Mouse (Mus musculus) lung, embryonic 16.5 days (tissue): Measurements from ENCODE around the gene Zranb1. TPM values are rescaled to one million over a fixed set of nuclear protein-coding genes. Genes with fewer than 3 reads are reported as not detected.

Experiments
- ATAC-seq: fragments of 200-750 bp; cut with Nextera tagmentation; 2 replicates; pipeline ENCODE4 v1.8.0; 2017; ENCODE audit warnings: low read depth, mild to moderate bottlenecking, moderate library complexity
- H3K27ac ChIP-seq: fragments of 300-500 bp; sonication (generic); 2 replicates; pipeline ENCODE4 v1.5.1; 2014; ENCODE audit warnings: mild to moderate bottlenecking, control low read depth, low read length
- H3K27me3 ChIP-seq: fragments of 300-500 bp; sonication (generic); 2 replicates; pipeline ENCODE4 v1.6.1; 2014; ENCODE audit warnings: low read depth, low read length, mixed read lengths; ENCODE audit not compliant: control insufficient read depth, insufficient read depth
- H3K36me3 ChIP-seq: fragments of 300-500 bp; sonication (generic); 2 replicates; pipeline ENCODE4 v1.6.1; 2014; ENCODE audit warnings: low read length; ENCODE audit not compliant: control insufficient read depth, insufficient read depth
- H3K4me1 ChIP-seq: fragments of 300-500 bp; sonication (generic); replicated peaks from 2 replicates; pipeline ENCODE4 v1.6.1; 2014; ENCODE audit warnings: low read length, mixed read lengths; ENCODE audit not compliant: control insufficient read depth, insufficient read depth
- H3K4me2 ChIP-seq: fragments of 300-500 bp; sonication (generic); 2 replicates; pipeline ENCODE4 v1.6.1; 2014; ENCODE audit warnings: low read depth, low read length, control low read depth
- H3K4me3 ChIP-seq: fragments of 300-500 bp; sonication (generic); 2 replicates; pipeline ENCODE4 v1.5.1; 2014; ENCODE audit warnings: mild to moderate bottlenecking, low read length, control low read depth
- H3K9ac ChIP-seq: fragments of 300-500 bp; sonication (generic); 2 replicates; pipeline ENCODE4 v1.6.1; 2014; ENCODE audit warnings: low read length, control low read depth
- H3K9me3 ChIP-seq: fragments of 300-500 bp; sonication (generic); 2 replicates; pipeline ENCODE4 v1.6.1; 2016; ENCODE audit warnings: low read length; ENCODE audit not compliant: control insufficient read depth
- WGBS: fragments of 180-500 bp; shearing (Covaris S2); extraction: QIAGEN DNeasy Blood & Tissue Kit; methylation state at CpG from one replicate; pipeline ENCODE4 v1.1.7; 2014; 5-methylcytosine and 5-hydroxymethylcytosine counted together
- polyA plus RNA-seq: library from polyadenylated mRNA; unstranded; fragments of >200 nt; fragmentation: Nextera tagmentation; extraction: Ambion mirVana; gene quantifications from 2 replicates; pipeline ENCODE4 v1.2.1, GENCODE M21; 2015

Gene Zranb1
- polyA plus RNA-seq, 1 experiment from 2014 or later = 8.6 TPM

DNA sequence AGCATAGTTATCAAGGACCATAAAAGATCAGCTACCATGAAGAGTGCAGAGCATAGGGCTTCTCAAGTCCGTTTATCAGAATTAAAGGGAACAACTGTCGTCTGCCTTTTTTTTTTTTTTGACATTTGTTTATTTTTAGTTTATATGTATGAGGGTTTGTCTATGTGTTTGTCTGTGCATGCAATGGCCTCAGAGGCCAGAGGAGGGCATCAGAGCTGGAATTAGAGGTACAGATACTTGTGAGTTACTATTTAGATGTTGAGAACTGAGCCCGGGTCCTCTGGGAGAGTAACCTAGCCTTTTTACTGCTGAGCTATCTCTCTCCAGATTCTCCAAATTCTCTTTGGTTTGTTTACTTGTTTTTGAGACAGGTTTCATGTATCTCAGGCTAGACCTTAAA lies 27.1 kb upstream of the Zranb1 start:
- WGBS = 63% methylated on average over 3 of the region's 3 CpGs
- H3K36me3 ChIP-seq = no peaks in the 10 kb centered on the region
- no peaks in the 10 kb centered on the region for H3K4me1 ChIP-seq
- H3K27ac ChIP-seq = no peak overlapping the region
- H3K4me2 ChIP-seq = no peak overlapping the region
- ATAC-seq = no peak
- no peak overlapping the region for H3K9ac ChIP-seq
- no peak overlapping the region for H3K4me3 ChIP-seq
- no peaks in the 10 kb centered on the region for H3K27me3 ChIP-seq
- H3K9me3 ChIP-seq = peaks cover 3% of the 10 kb centered on the region; the same call in 1 of the 2 replicates

GRCm38 (mm10) chr7:132921971-132922370 lies 9.0 kb upstream of the Zranb1 start:
- 0 out of 2 replicates have a peak, but pooled peaks cover 4% of the 10 kb centered on the region for H3K9me3 ChIP-seq

DNA sequence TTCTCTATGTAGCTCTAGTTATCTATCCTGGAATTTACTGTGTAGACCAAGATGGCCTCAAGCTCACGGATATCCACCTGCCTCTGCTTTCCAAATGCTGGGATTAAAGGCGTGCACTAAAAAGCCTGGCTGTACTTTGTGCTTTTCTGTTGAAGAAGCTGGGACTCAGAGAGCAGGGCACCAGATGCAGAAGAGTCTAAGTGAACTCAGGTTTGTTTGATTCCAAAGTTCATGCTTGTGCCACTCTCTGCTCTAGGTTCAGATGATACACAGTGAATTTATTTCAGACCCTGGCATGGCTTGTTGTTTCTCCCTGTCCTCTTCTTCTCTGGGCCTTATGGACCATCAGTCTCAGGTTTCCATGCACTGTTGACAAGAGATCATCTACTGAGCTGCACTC lies 5.7 kb upstream of the Zranb1 start:
- Histone ChIP-seq H3K4me3 (no peak overlapping the region), H3K9me3 (no peaks in the 10 kb centered on the region), H3K36me3 (no peaks in the 10 kb centered on the region), H3K27ac (no peak overlapping the region), H3K4me2 (no peak overlapping the region), H3K9ac (no peak overlapping the region), H3K4me1 (no peaks in the 10 kb centered on the region), H3K27me3 (no peaks in the 10 kb centered on the region)
- WGBS = 78% methylated on average over 2 of the region's 2 CpGs
- no peak for ATAC-seq

More at GRCm38 (mm10) chr7:132921971-132922370, 9.0 kb upstream of the Zranb1 start:
- H3K4me2 ChIP-seq = no peak overlapping the region
- no peak overlapping the region for H3K9ac ChIP-seq
- H3K4me1 ChIP-seq = no peaks in the 10 kb centered on the region
- no peaks in the 10 kb centered on the region for H3K36me3 ChIP-seq
- 30% methylated on average over 3 of the region's 3 CpGs for WGBS
- H3K27ac ChIP-seq = no peak overlapping the region
- no peak for ATAC-seq
- no peaks in the 10 kb centered on the region for H3K27me3 ChIP-seq
- no peak overlapping the region for H3K4me3 ChIP-seq

GRCm38 (mm10) chr7:132927201-132927600 lies 3.7 kb upstream of the Zranb1 start:
- no peaks in the 10 kb centered on the region for H3K27me3 ChIP-seq
- ATAC-seq = no peak
- no peak overlapping the region for H3K9ac ChIP-seq
- H3K4me3 ChIP-seq = no peak overlapping the region
- 49% methylated on average over 3 of the region's 3 CpGs for WGBS
- H3K4me2 ChIP-seq = no peak overlapping the region
- no peaks in the 10 kb centered on the region for H3K9me3 ChIP-seq
- no peak overlapping the region for H3K27ac ChIP-seq
- H3K4me1 ChIP-seq = peaks cover 1% of the 10 kb centered on the region; the same call in 1 of the 2 replicates
- H3K36me3 ChIP-seq = no peaks in the 10 kb centered on the region

- Histone ChIP-seq H3K27ac (no peak overlapping the region), H3K4me3 (peak overlapping the region; percentile 95), H3K9me3 (no peaks in the 10 kb centered on the region), H3K4me1 (peaks cover 9% of the 10 kb centered on the region), H3K4me2 (peak overlapping the region; percentile 57), H3K27me3 (no peaks in the 10 kb centered on the region), H3K9ac (peak overlapping the region; percentile 81), H3K36me3 (no peaks in the 10 kb centered on the region)
- no peak for ATAC-seq
- WGBS = 76% methylated on average over 5 of the region's 5 CpGs
Measured at GRCm38 (mm10) chr7:132930055-132930454, 887 bp upstream of the Zranb1 start.

DNA sequence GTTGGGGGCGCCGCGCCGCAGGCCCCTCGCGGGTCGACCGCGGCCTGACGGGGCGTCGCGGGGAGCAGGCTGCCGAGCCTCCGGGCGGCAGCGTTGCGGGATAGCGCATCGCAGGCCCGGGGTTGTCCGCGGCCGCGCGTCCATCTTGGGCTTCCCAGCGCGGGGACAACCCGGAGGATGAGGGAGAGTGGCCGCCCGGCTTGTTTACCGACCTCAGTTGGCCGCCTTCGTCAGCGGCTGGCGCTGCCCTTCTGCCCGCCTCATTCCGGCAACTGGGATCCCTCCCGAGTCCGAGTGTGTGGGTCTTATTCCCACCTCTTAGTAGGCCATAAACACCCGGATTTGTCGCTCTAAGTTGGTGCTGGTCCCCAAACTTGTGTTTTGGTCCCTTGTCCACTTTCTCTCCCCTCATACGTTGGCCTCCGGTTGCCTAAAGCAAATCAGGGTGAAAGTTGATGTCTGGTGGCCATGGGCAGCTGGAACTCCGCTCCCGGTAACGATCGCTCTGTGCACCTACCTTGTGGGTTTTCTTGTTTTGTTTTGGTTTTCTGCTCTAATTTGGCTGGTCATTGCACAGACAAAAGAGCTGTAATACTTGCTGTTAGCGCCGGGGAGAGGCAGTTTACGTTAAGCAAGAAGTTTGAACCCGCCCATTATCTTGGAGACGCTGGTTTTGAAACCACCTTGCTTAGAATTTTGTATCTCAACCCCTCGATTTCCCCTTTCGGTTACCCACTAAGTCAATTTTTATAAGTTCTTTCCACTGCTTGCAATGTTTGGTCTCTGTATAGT lies 814 bp downstream of the Zranb1 start:
- no peaks in the 10 kb centered on the region for H3K27me3 ChIP-seq
- ATAC-seq = peak; percentile 44
- peak overlapping the region; percentile 95 for H3K9ac ChIP-seq
- peak overlapping the region; percentile 98 for H3K27ac ChIP-seq
- peaks cover 9% of the 10 kb centered on the region for H3K4me1 ChIP-seq
- H3K4me2 ChIP-seq = peak overlapping the region; percentile 76
- no peaks in the 10 kb centered on the region for H3K9me3 ChIP-seq
- peak overlapping the region; percentile 95 for H3K4me3 ChIP-seq
- no peaks in the 10 kb centered on the region for H3K36me3 ChIP-seq
- under 1% methylated on average over 43 of the region's 55 CpGs for WGBS

DNA sequence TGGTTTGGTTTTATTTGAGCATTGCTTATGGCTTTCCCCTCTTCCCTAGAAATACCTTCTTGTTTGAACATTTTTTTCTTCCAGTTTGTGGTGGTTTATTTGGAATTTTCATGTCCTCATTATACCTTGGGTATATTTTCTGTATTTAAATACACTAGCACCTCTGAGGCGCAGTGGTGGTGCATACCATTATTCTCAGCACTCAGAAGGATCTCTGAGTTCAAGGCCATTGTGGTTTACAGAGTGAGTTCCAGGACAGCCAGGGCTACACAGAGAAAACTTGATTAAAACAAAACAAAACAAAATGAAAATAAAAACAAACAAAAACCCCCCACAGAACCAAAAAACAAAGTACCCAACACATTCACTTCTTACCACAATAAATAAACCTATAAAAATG lies 2.4 kb downstream of the Zranb1 start:
- H3K27ac ChIP-seq = no peak overlapping the region
- H3K4me3 ChIP-seq = no peak overlapping the region
- no peak for ATAC-seq
- H3K4me2 ChIP-seq = no peak overlapping the region
- whole genome bisulfite sequencing = 90% methylated on average over 1 of the region's 1 CpGs
- H3K36me3 ChIP-seq = no peaks in the 10 kb centered on the region
- peaks cover 9% of the 10 kb centered on the region for H3K4me1 ChIP-seq
- H3K27me3 ChIP-seq = no peaks in the 10 kb centered on the region
- H3K9me3 ChIP-seq = no peaks in the 10 kb centered on the region
- no peak overlapping the region for H3K9ac ChIP-seq

- Histone ChIP-seq H3K9me3 (no peaks in the 10 kb centered on the region), H3K36me3 (no peaks in the 10 kb centered on the region), H3K4me1 (peaks cover 9% of the 10 kb centered on the region), H3K27me3 (no peaks in the 10 kb centered on the region), H3K4me2 (no peak overlapping the region), H3K4me3 (no peak overlapping the region), H3K9ac (no peak overlapping the region), H3K27ac (no peak overlapping the region)
- no peak for ATAC-seq
Measured at GRCm38 (mm10) chr7:132934743-132935142, 3.8 kb downstream of the Zranb1 start.

DNA sequence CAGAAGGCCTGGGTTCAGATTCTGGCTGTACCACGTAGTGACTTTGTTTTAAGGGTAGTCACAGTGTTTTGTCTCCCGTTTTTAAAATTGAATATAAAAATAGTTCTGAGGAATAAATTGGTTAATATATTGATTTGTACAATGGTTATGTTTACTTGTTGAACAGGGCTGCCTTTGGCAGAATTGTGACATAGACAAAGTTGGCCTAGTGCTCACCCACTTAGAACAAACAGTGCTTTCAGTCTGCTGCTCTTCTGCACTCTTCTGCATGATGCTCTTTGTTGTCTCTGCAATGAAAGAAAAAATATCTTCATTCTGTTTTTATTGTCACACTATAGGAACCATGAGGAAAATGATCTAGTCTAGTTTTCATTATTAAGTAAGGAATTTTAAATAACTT lies 8.2 kb downstream of the Zranb1 start:
- H3K9ac ChIP-seq = no peak overlapping the region
- H3K27me3 ChIP-seq = no peaks in the 10 kb centered on the region
- no peak overlapping the region for H3K4me2 ChIP-seq
- no peak overlapping the region for H3K27ac ChIP-seq
- H3K36me3 ChIP-seq = no peaks in the 10 kb centered on the region
- no peak for ATAC-seq
- no peaks in the 10 kb centered on the region for H3K9me3 ChIP-seq
- 77% methylated on average over 2 of the region's 2 CpGs for whole genome bisulfite sequencing
- H3K4me1 ChIP-seq = peaks cover 4% of the 10 kb centered on the region
- no peak overlapping the region for H3K4me3 ChIP-seq
